Mouse (Mus musculus) CD8-positive naive resting alpha-beta T cell, adult 2 months (primary cell): ENCODE measurements around the gene Spib.

Source experiments
- DNase-seq, 2 experiments: peaks; one replicate each; pipeline ENCODE4 v3.0.0; 2022; ENCODE audit warnings: low read depth in 2 of 2, low spot score in 2 of 2

The Spib gene

DNA sequence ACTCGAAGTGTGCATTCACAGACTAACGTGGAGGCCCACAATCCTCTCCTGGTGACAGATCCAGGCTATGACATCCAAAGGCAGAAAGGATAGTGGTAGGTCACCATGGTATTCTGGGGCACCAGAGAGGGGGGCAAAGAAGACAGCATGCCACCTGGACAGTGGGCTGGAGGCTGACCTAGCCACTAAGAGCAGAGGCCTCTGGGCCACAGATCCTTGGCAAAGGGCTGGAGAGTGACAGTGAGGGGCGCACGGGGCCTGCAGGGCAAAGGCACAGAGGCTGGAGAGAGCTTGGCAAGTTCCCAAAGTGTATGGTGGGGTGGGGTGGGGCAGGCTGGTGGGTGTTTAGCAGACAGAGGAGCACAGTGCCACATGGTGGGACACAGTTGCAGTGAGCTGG is 41.6 kb downstream of the Spib start:
- DNase-seq = no peak

- no peak for DNase-seq
Measured at GRCm38 (mm10) chr7:44488545-44488944, 43.3 kb downstream of the Spib start.

DNA sequence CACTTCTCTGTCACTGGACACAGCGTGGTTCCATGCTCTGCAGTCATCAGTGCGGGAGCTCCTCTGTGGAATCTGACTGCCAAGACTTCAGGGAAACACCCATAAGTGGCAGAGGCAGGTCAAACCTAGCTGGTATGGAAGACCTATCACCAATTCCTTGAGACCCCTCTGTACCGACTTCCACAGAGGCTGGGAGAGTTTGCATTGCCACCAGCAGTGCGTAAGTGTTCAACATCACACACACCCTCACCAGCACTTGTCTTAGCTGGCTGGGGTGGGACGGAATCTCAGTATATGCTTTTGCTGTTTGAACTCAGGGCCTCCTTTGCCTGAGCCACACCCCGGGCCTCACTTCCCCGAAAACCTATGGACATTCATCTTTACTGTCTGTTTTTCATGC is 43.9 kb downstream of the Spib start:
- no peak for DNase-seq

DNA sequence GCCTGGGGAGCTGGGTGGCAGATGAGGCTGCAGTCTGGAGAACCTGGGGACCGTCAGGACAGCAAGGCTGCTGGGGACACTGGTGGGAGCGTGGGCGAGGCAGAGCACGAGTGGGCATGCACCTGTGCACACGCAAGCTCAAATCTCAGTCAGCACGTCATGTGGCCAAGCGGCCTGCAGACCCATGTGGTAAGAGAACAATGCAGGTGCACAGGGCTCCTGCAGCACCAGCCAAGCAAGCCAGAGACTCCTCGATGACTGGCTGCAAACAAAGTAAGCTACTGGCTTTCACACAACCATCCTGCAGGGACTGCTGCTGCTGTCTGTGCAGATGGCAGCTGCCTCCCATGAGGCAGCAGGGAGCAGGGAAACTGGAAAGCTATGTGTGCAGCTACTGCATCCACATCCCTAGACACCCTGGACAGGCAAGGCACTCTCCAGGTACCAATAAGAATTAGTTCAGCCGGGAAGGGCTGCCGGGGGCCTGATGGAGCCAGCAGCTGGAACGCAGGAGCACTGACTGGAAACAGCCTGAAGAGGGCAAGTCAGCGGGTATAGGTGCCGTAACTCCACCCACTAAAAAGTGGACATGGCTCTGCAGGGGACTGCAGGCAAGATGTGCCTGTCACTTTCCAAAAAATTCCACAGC is 44.8 kb downstream of the Spib start:
- no peak for DNase-seq

GRCm38 (mm10) chr7:44485572-44486195 is 46.2 kb downstream of the Spib start:
- no peak for DNase-seq

DNA sequence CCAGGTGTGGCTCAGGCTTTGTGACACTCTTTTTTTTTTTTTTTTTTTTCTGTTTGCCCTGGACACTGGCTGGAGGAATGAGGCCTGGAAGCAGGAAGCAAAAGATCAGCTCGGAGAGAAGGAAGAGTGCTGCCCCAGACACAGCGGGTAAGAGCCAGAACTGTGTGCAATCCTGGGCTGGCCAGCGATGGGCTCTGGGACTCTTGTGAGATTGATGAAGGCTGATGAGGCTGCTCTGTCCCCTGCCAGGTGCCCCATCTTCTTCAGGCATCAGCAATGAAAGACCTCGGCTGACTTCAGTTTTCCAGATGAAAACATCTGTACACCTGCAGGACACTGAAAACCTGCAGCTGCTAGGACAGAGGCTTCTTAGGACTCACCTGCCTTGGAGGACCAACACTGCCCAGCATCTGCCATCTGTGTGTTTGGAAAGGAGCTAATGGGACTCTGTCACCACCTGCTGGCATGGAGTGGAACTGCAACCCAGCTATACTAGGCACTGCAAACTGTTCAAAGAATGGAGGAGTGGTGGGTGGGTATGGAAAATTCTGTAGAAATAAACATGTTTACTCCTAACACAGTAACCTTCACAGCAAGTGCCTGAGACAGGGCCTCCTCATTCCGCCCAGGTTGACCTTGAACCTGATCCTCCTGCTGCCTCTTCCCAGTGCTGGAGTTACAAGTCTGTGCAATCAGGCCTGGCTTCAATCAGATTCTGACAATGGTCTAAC is 46.9 kb downstream of the Spib start:
- DNase-seq = peak; percentile 48 to 67

DNA sequence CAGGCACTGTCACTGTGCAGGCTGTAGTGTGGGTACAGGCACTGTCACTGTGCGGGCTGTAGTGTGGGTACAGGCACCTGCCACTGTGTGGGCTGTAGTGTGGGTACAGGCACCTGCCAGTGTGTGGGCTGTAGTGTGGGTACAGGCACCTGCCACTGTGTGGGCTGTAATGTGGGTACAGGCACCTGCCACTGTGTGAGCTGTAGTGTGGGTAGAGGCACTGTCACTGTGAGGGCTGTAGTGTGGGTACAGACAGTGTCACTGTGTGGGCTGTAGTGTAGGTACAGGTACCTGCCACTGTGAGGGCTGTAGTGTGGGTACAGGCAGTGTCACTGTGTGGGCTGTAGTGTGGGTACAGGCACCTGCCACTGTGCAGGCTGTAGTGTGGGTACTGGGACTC is 47.8 kb downstream of the Spib start:
- DNase-seq = no peak

GRCm38 (mm10) chr7:44482836-44483435 is 48.9 kb downstream of the Spib start:
- DNase-seq = no peak
